Mouse (Mus musculus) olfactory bulb, adult 2 months (tissue): ENCODE results near the gene Fam71b. TPM values are rescaled to one million over a fixed set of nuclear protein-coding genes. Genes with fewer than 3 reads are reported as not detected.

Experiments used
- H3K27ac ChIP-seq: fragments of 200-500 bp; 2 replicates; pipeline ENCODE4 v1.5.1; 2012; ENCODE audit warnings: low read depth, low read length; ENCODE audit not compliant: insufficient read depth
- H3K4me1 ChIP-seq: fragments of 200-500 bp; 2 replicates; pipeline ENCODE4 v1.6.1; 2012; ENCODE audit warnings: low read length; ENCODE audit not compliant: control insufficient read depth, insufficient read depth
- H3K4me3 ChIP-seq: fragments of 200-500 bp; 2 replicates; pipeline ENCODE4 v1.5.1; 2012; ENCODE audit warnings: mild to moderate bottlenecking, low read depth, low read length, moderate library complexity; ENCODE audit not compliant: insufficient read depth
- CTCF ChIP-seq: fragments of 200-500 bp; IDR thresholded peaks from 2 replicates; pipeline ENCODE4 v1.5.1; 2012; ENCODE audit warnings: low read depth, mild to moderate bottlenecking, low read length, moderate library complexity; ENCODE audit not compliant: insufficient read depth
- POLR2A ChIP-seq: fragments of 200-500 bp; IDR thresholded peaks from 2 replicates; pipeline ENCODE4 v1.6.1; 2012; ENCODE audit warnings: mild to moderate bottlenecking, low read depth, low read length, moderate library complexity; ENCODE audit not compliant: insufficient read depth
- WGBS: fragments of 180-500 bp; shearing (Covaris S2); methylation state at CpG from one replicate; pipeline ENCODE4 v1.1.7; 2018; 5-methylcytosine and 5-hydroxymethylcytosine counted together
- polyA plus RNA-seq: library from polyadenylated mRNA; stranded (reverse); fragments of >200 nt; gene quantifications from 2 replicates; pipeline ENCODE4 v1.2.4, GENCODE M21; 2012; ENCODE audit warnings: low replicate concordance; ENCODE audit not compliant: missing spikeins, insufficient read depth, insufficient read length

The Fam71b gene
- polyA plus RNA-seq, 1 experiment = not detected

GRCm38 (mm10) chr11:46390621-46391020 is 5.7 kb upstream of the Fam71b start:
- no peak overlapping the region for H3K27ac ChIP-seq
- WGBS = 12% methylated on average over 3 of the region's 3 CpGs
- TF ChIP-seq CTCF (no peak), POLR2A (no peak)
- no peaks in the 10 kb centered on the region for H3K4me1 ChIP-seq
- H3K4me3 ChIP-seq = no peak overlapping the region

GRCm38 (mm10) chr11:46392890-46393289 is 3.5 kb upstream of the Fam71b start:
- TF ChIP-seq POLR2A = no peak
- TF ChIP-seq CTCF = no peak
- H3K4me1 ChIP-seq = no peaks in the 10 kb centered on the region
- 88% methylated on average over 7 of the region's 7 CpGs for WGBS
- no peak overlapping the region for H3K27ac ChIP-seq
- no peak overlapping the region for H3K4me3 ChIP-seq

GRCm38 (mm10) chr11:46393413-46393812 is 2.9 kb upstream of the Fam71b start:
- WGBS = 81% methylated on average over 4 of the region's 4 CpGs
- TF ChIP-seq CTCF (no peak), POLR2A (no peak)
- Histone ChIP-seq H3K4me3 (no peak overlapping the region), H3K4me1 (no peaks in the 10 kb centered on the region), H3K27ac (no peak overlapping the region)

- no peak overlapping the region for H3K4me3 ChIP-seq
- H3K27ac ChIP-seq = no peak overlapping the region
- TF ChIP-seq POLR2A (no peak), CTCF (no peak)
- no peaks in the 10 kb centered on the region for H3K4me1 ChIP-seq
- 91% methylated on average over 2 of the region's 2 CpGs for WGBS
Measured at GRCm38 (mm10) chr11:46395088-46395487, 1.3 kb upstream of the Fam71b start.

GRCm38 (mm10) chr11:46395698-46396097 is 661 bp upstream of the Fam71b start:
- TF ChIP-seq CTCF = no peak
- TF ChIP-seq POLR2A = no peak
- WGBS = 95% methylated on average over 2 of the region's 2 CpGs
- H3K4me3 ChIP-seq = no peak overlapping the region

GRCm38 (mm10) chr11:46396860-46397179 is 461 bp downstream of the Fam71b start:
- H3K27ac ChIP-seq = no peak overlapping the region
- H3K4me3 ChIP-seq = no peak overlapping the region
- TF ChIP-seq CTCF (no peak), POLR2A (no peak)
- H3K4me1 ChIP-seq = peaks cover 4% of the 10 kb centered on the region
- whole genome bisulfite sequencing = 77% methylated on average over 4 of the region's 4 CpGs

More at GRCm38 (mm10) chr11:46395698-46396097, 661 bp upstream of the Fam71b start:
- no peak overlapping the region for H3K27ac ChIP-seq
- H3K4me1 ChIP-seq = no peaks in the 10 kb centered on the region

GRCm38 (mm10) chr11:46397900-46398299 is 1.5 kb downstream of the Fam71b start:
- TF ChIP-seq POLR2A (no peak), CTCF (no peak)
- H3K4me3 ChIP-seq = no peak overlapping the region
- 73% methylated on average over 2 of the region's 2 CpGs for whole genome bisulfite sequencing
- H3K4me1 ChIP-seq = peaks cover 4% of the 10 kb centered on the region
- H3K27ac ChIP-seq = no peak overlapping the region

GRCm38 (mm10) chr11:46398473-46398872 is 2.1 kb downstream of the Fam71b start:
- TF ChIP-seq POLR2A (no peak), CTCF (no peak)
- Histone ChIP-seq H3K4me3 (no peak overlapping the region), H3K4me1 (peaks cover 4% of the 10 kb centered on the region), H3K27ac (no peak overlapping the region)
- 88% methylated on average over 4 of the region's 4 CpGs for WGBS

- Histone ChIP-seq H3K4me3 (no peak overlapping the region), H3K27ac (no peak overlapping the region), H3K4me1 (peaks cover 4% of the 10 kb centered on the region)
- no peak for TF ChIP-seq POLR2A
- TF ChIP-seq CTCF = no peak
- 78% methylated on average over 5 of the region's 5 CpGs for WGBS
Measured at GRCm38 (mm10) chr11:46398933-46399383, 2.6 kb downstream of the Fam71b start.

- no peak overlapping the region for H3K27ac ChIP-seq
- TF ChIP-seq POLR2A (no peak), CTCF (no peak)
- WGBS = 74% methylated on average over 12 of the region's 12 CpGs
- peaks cover 4% of the 10 kb centered on the region for H3K4me1 ChIP-seq
- H3K4me3 ChIP-seq = no peak overlapping the region
Measured at GRCm38 (mm10) chr11:46401555-46401954, 5.2 kb downstream of the Fam71b start.
